Mouse (Mus musculus) CH12.LX (cell line): ENCODE data around the gene Zfhx3. TPM values are rescaled to one million over a fixed set of nuclear protein-coding genes. Genes with fewer than 3 reads are reported as not detected.

Experiments used
- DNase-seq: peaks from one replicate; pipeline ENCODE4 v3.0.0-alpha.2; 2013; ENCODE audit errors: extremely low read depth
- H3K27ac ChIP-seq: 2 replicates; pipeline ENCODE4 v1.5.1; 2012; ENCODE audit warnings: low read depth, mild to moderate bottlenecking, control low read depth, moderate library complexity; ENCODE audit not compliant: insufficient read depth
- H3K27me3 ChIP-seq: replicated peaks from 2 replicates; pipeline ENCODE3; 2012; ENCODE audit warnings: inconsistent platforms
- H3K36me3 ChIP-seq, 2 experiments: replicated peaks in 1 of 2; 2 replicates each; pipeline versions ENCODE3 to v1.6.1; 2012; ENCODE audit warnings: inconsistent platforms in 1 of 2, low read length in 1 of 2, mild to moderate bottlenecking in 1 of 2, mixed read lengths in 1 of 2, moderate library complexity in 1 of 2; ENCODE audit not compliant: control insufficient read depth in 1 of 2, insufficient read depth in 1 of 2
- H3K4me1 ChIP-seq, 2 experiments: 2 replicates each; pipeline ENCODE4 v1.6.1; 2012; ENCODE audit warnings: inconsistent platforms in 1 of 2, moderate library complexity in 1 of 2; ENCODE audit not compliant: insufficient read depth in 2 of 2, control insufficient read depth in 1 of 2
- H3K4me2 ChIP-seq: 2 replicates; pipeline ENCODE4 v1.6.1; 2012; ENCODE audit warnings: low read depth, mild to moderate bottlenecking, control low read depth; ENCODE audit not compliant: poor library complexity, insufficient read depth, severe bottlenecking
- H3K4me3 ChIP-seq, 3 experiments: fragments of 150-350 bp in 1 of 3; sonication (generic) in 1 of 3; replicated peaks in 1 of 3; 2 replicates each; pipeline versions ENCODE3 to v1.5.1; 2011 to 2012; ENCODE audit warnings: low read depth in 2 of 3, low read length in 2 of 3, mild to moderate bottlenecking in 2 of 3, moderate library complexity in 2 of 3, control low read depth in 1 of 3, improper control_type of control experiment in 1 of 3, inconsistent platforms in 1 of 3, mixed read lengths in 1 of 3; ENCODE audit not compliant: poor library complexity in 1 of 3
- H3K79me2 ChIP-seq: replicated peaks from 2 replicates; pipeline ENCODE4 v1.6.1; 2012; ENCODE audit warnings: mild to moderate bottlenecking, moderate library complexity; ENCODE audit not compliant: control insufficient read depth, poor library complexity, insufficient read depth, severe bottlenecking; ENCODE audit errors: extremely low read depth
- H3K9ac ChIP-seq: 2 replicates; pipeline ENCODE4 v1.6.1; 2012; ENCODE audit warnings: low read depth, mild to moderate bottlenecking, control low read depth, moderate library complexity; ENCODE audit not compliant: insufficient read depth
- H3K9me3 ChIP-seq: replicated peaks from 2 replicates; pipeline ENCODE3; 2012; ENCODE audit warnings: low read length, inconsistent platforms, mixed read lengths
- BHLHE40 ChIP-seq: IDR thresholded peaks from 2 replicates; pipeline ENCODE4 v1.6.1; 2011; ENCODE audit warnings: mild to moderate bottlenecking, low read depth, low read length, improper control_type of control experiment
- CHD2 ChIP-seq: IDR thresholded peaks from 2 replicates; pipeline ENCODE4 v1.6.1; 2011; ENCODE audit warnings: low read length, improper control_type of control experiment
- E2F4 ChIP-seq: IDR thresholded peaks from 2 replicates; pipeline ENCODE4 v1.6.1; 2011; ENCODE audit warnings: low read depth, low read length, improper control_type of control experiment; ENCODE audit not compliant: insufficient replicate concordance
- ELF1 ChIP-seq: IDR thresholded peaks from 2 replicates; pipeline ENCODE4 v1.6.1; 2014; ENCODE audit warnings: low read depth, mild to moderate bottlenecking, inconsistent platforms, low read length, improper control_type of control experiment
- EP300 ChIP-seq: IDR thresholded peaks from 2 replicates; pipeline ENCODE4 v1.6.1; 2011; ENCODE audit warnings: low read length, improper control_type of control experiment
- ETS1 ChIP-seq: conservative IDR thresholded peaks from 2 replicates; pipeline ENCODE4 v1.6.1; 2012; ENCODE audit warnings: low read depth, mild to moderate bottlenecking, inconsistent platforms, low read length, improper control_type of control experiment, moderate library complexity
- GABPA ChIP-seq: IDR thresholded peaks from 2 replicates; pipeline ENCODE4 v1.6.1; 2012; ENCODE audit warnings: low read depth, low read length, improper control_type of control experiment, inconsistent platforms; ENCODE audit not compliant: insufficient replicate concordance
- HCFC1 ChIP-seq: IDR thresholded peaks from 2 replicates; pipeline ENCODE4 v1.6.1; 2012; ENCODE audit warnings: low read depth, mild to moderate bottlenecking, inconsistent platforms, low read length, improper control_type of control experiment
- JUND ChIP-seq: conservative IDR thresholded peaks from 2 replicates; pipeline ENCODE4 v1.6.1; 2011; ENCODE audit warnings: low read depth, low read length, improper control_type of control experiment
- MAFK ChIP-seq: IDR thresholded peaks from 2 replicates; pipeline ENCODE4 v1.6.1; 2011; ENCODE audit warnings: low read length, improper control_type of control experiment; ENCODE audit not compliant: insufficient replicate concordance
- MAX ChIP-seq: IDR thresholded peaks from 2 replicates; pipeline ENCODE4 v1.6.1; 2011; ENCODE audit warnings: low read length, improper control_type of control experiment
- MXI1 ChIP-seq: IDR thresholded peaks from 2 replicates; pipeline ENCODE4 v1.6.1; 2011; ENCODE audit warnings: mild to moderate bottlenecking, low read depth, low read length, improper control_type of control experiment
- MYC ChIP-seq: IDR thresholded peaks from 2 replicates; pipeline ENCODE4 v1.6.1; 2011; ENCODE audit warnings: low read depth, mild to moderate bottlenecking, improper control_type of control experiment, low read length
- NELFE ChIP-seq: IDR thresholded peaks from 2 replicates; pipeline ENCODE4 v1.6.1; 2011; ENCODE audit warnings: low read depth, low read length, improper control_type of control experiment
- PAX5 ChIP-seq: IDR thresholded peaks from 2 replicates; pipeline ENCODE4 v1.6.1; 2012; ENCODE audit warnings: low read length, inconsistent platforms, mixed read lengths
- POLR2AphosphoS2 ChIP-seq: IDR thresholded peaks from 2 replicates; pipeline ENCODE4 v1.6.1; 2011; ENCODE audit warnings: low read depth, low read length, improper control_type of control experiment
- RAD21 ChIP-seq: IDR thresholded peaks from 2 replicates; pipeline ENCODE4 v1.6.1; 2011; ENCODE audit warnings: low read depth, mild to moderate bottlenecking, low read length, improper control_type of control experiment, moderate library complexity
- ZC3H11A ChIP-seq: IDR thresholded peaks from 2 replicates; pipeline ENCODE4 v1.6.1; 2012; ENCODE audit warnings: low read depth, mild to moderate bottlenecking, inconsistent platforms, low read length, improper control_type of control experiment
- ZKSCAN1 ChIP-seq: IDR thresholded peaks from 2 replicates; pipeline ENCODE4 v1.6.1; 2012; ENCODE audit warnings: low read depth, inconsistent platforms, low read length, improper control_type of control experiment, borderline replicate concordance
- dilution Hi-C: fragments of 300-500 bp; cut with MboI; formaldehyde crosslinking; loops from 2 replicates; pipeline ENCODE4 v1.14.3; 2020; ENCODE audit warnings: low sequenced_read_pairs; ENCODE audit not compliant: extremely low pct_unique_long_range_greater_than_20kb, extremely low pct_ligation_motif_present
- in situ Hi-C: fragments of 300-500 bp; cut with MboI; formaldehyde crosslinking; loops from 3 replicates; pipeline ENCODE4 v1.14.3; 2019; ENCODE audit warnings: low sequenced_read_pairs, low pct_ligation_motif_present, low pct_unique_long_range_greater_than_20kb, mixed read lengths
- polyA plus RNA-seq: library from polyadenylated mRNA; unstranded; fragments of >175 nt; gene quantifications from 2 replicates; pipeline ENCODE4 v1.2.1, GENCODE M21; 2012; ENCODE audit warnings: low read depth; ENCODE audit not compliant: insufficient read length
- total RNA-seq, 2 experiments: library from RNA; depleted of rRNA; stranded (reverse); fragments of 300-350 nt in 1 of 2; fragments of >200 nt in 1 of 2; gene quantifications; 2 replicates each; pipeline ENCODE4 v1.2.3; 2012 to 2014

Gene Zfhx3
- total and polyA plus RNA-seq, 3 experiments, result 0.05 to 0.76 (median 0.68) TPM

- Histone ChIP-seq H3K27ac (no peak overlapping the region), H3K4me3 (no peak overlapping the region), H3K4me2 (no peak overlapping the region), H3K9me3 (no peaks in the 10 kb centered on the region), H3K9ac (no peak overlapping the region)
- dilution Hi-C loops, result no loop called here
- in situ Hi-C loops, result no loop called here
- no peak for DNase-seq
- TF ChIP-seq ETS1 (no peak), ZKSCAN1 (no peak), HCFC1 (no peak), JUND (no peak), MAFK (no peak), NELFE (no peak), GABPA (no peak), ZC3H11A (no peak), RAD21 (no peak), POLR2AphosphoS2 (no peak), PAX5 (no peak), BHLHE40 (no peak), ELF1 (no peak), MYC (no peak)
- TF ChIP-seq, all 38 proteins: peak for 0
- no peaks in the 10 kb centered on the region for H3K36me3 ChIP-seq
- peaks cover 11 to 66% of the 10 kb centered on the region in 2 experiments; a peak in 3 of 4 replicates for H3K4me1 ChIP-seq
- peaks cover 12% of the 10 kb centered on the region for H3K27me3 ChIP-seq
- no peaks in the 10 kb centered on the region for H3K79me2 ChIP-seq
These were observed 773.9 kb downstream of the Zfhx3 start for GRCm38 (mm10) chr8:108716291-108716811.

GRCm38 (mm10) chr8:108717545-108717944 is 775.1 kb downstream of the Zfhx3 start:
- DNase-seq, result no peak
- H3K4me3 ChIP-seq, result no peak overlapping the region
- in situ Hi-C loops (no loop called here), dilution Hi-C loops (no loop called here)
- no peak overlapping the region for H3K9ac ChIP-seq
- peaks cover 12% of the 10 kb centered on the region for H3K27me3 ChIP-seq
- peak overlapping the region; percentile 30 for H3K4me2 ChIP-seq
- H3K79me2 ChIP-seq, result no peaks in the 10 kb centered on the region
- H3K27ac ChIP-seq, result no peak overlapping the region
- no peak for TF ChIP-seq CHD2
- TF ChIP-seq EP300, result peak; percentile 16; the same call in 1 of the 2 replicates
- 0 out of 2 replicates have a peak, but pooled peaks have one; percentile 18 for TF ChIP-seq E2F4
- TF ChIP-seq MXI1, result 0 out of 2 replicates have a peak, but pooled peaks have one; percentile 31
- 0 out of 2 replicates have a peak, but pooled peaks have one; percentile 18 for TF ChIP-seq BHLHE40
- TF ChIP-seq MAX, result 0 out of 2 replicates have a peak, but pooled peaks have one; percentile 27
- TF ChIP-seq PAX5, result no peak
- no peaks in the 10 kb centered on the region for H3K36me3 ChIP-seq
- peaks cover 11 to 58% of the 10 kb centered on the region in 2 experiments; a peak in 3 of 4 replicates for H3K4me1 ChIP-seq
- no peaks in the 10 kb centered on the region for H3K9me3 ChIP-seq
